Mouse (Mus musculus) brain, embryonic 14.5 days (tissue): ENCODE data around the gene Dbil5.

ENCODE experiments used
- CTCF ChIP-seq: fragments of 200-500 bp; IDR thresholded peaks from 2 replicates; pipeline ENCODE4 v1.5.1; 2012; ENCODE audit warnings: inconsistent platforms, mild to moderate bottlenecking, moderate library complexity, borderline replicate concordance; ENCODE audit not compliant: insufficient read depth, insufficient read length; ENCODE audit errors: extremely low read depth
- POLR2A ChIP-seq: fragments of 200-500 bp; IDR thresholded peaks from 2 replicates; pipeline ENCODE4 v1.6.1; 2012; ENCODE audit warnings: mild to moderate bottlenecking, inconsistent platforms, borderline replicate concordance; ENCODE audit not compliant: poor library complexity, insufficient read depth, insufficient read length, severe bottlenecking; ENCODE audit errors: extremely low read depth

DNA sequence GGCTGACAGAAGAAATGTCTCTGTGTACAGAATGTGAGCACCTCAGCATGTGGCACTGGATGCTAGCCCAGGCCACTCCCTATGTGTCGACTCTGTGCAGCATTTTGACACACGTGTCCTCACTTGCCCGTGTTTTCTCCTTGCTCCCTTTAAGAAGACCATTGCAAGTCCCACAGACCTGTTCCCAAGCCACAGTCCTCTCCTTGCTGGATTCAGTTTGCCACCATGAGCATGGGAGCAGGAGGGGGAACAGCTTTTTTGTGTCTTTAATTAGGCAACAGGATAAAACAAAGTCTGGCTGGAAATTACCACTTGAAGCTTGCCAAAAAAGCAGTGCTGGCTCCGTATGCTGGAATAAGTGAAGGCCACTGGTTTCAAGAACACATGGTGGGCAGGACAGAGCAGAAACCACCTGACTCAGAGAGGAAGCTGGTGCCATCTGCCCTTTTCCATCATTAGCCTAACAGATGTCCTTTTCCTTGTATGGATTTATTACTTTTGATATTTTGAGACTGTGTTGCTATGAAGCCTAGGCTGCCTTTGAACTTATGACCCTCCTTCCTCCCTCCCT, 38.1 kb downstream of the Dbil5 start:
- TF ChIP-seq POLR2A, result no peak
- no peak for TF ChIP-seq CTCF
